In the genomic region with DNA sequence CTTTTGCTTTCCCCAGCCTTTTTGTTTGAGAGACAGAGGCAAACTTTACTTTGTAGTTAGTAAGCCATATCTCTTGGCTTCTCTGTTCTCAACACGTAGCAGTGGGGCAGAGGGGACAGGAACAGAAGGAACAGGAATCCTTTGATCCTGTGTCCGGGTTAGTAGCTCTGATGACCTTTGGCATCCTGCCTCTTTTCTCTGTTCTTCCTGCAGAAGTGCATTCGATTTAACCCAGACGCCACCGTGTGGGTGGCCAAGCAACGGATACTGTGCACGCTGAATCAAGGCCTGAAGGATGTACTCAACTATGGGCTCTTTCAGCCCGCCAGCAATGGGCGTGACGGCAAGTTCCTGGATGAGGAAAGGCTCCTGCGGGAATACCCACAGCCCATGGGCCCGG, we compare ENCODE assay signal across 9 mouse cellular contexts. TPM values are rescaled to one million over a fixed set of nuclear protein-coding genes. Genes with fewer than 3 reads are reported as not detected.
DNase-seq lines count a peak whose midpoint lies in the region; ATAC-seq lines count a peak whose summit lies in the region.
"Had no signal": no experiment of that assay in that cellular context is flagged by ENCODE, and none has a peak within 500 bp of the region (broad histone marks: within the 10 kb centered on the region; RNA-seq: fewer than 3 reads in every experiment).

No protein-coding gene starts in this region.

- H3K27ac ChIP-seq in hindbrain, embryonic 14.5 days, result no peak overlapping the region
- no peak overlapping the region for H3K27ac ChIP-seq in hindbrain, embryonic 12.5 days
- H3K27ac ChIP-seq: embryonic facial prominence, embryonic 13.5 days had no signal

- no peak for ATAC-seq in hindbrain, embryonic 14.5 days (ENCODE audit: low FRiP score)
- ATAC-seq in hindbrain, embryonic 12.5 days (ENCODE audit: low FRiP score), result no peak
- ATAC-seq in granulocyte monocyte progenitor cell, adult 5-6 weeks (replicated peaks; ENCODE audit: poor library complexity, severe bottlenecking), result no peak

- H3K4me1 ChIP-seq in hindbrain, embryonic 14.5 days (replicated peaks; ENCODE audit: control insufficient read depth, insufficient read depth, low read length), result no peaks in the 10 kb centered on the region
- 0 out of 2 replicates have a peak, but pooled peaks cover 8% of the 10 kb centered on the region for H3K4me1 ChIP-seq in hindbrain, embryonic 12.5 days

- H3K4me2 ChIP-seq in hindbrain, embryonic 14.5 days (replicated peaks), result no peak overlapping the region
- no peak overlapping the region for H3K4me2 ChIP-seq in hindbrain, embryonic 12.5 days (replicated peaks)
- H3K4me2 ChIP-seq: embryonic facial prominence, embryonic 13.5 days had no signal

- 4% methylated on average over 12 of the region's 12 CpGs for WGBS in hindbrain, embryonic 14.5 days
- WGBS in hindbrain, embryonic 12.5 days, result 8% methylated on average over 12 of the region's 12 CpGs

- H3K27me3 ChIP-seq in hindbrain, embryonic 14.5 days (ENCODE audit: control insufficient read depth, insufficient read depth, low read length), result no peaks in the 10 kb centered on the region
- H3K27me3 ChIP-seq in hindbrain, embryonic 12.5 days, result no peaks in the 10 kb centered on the region
- H3K27me3 ChIP-seq: embryonic facial prominence, embryonic 13.5 days had no signal

- H3K9me3 ChIP-seq in hindbrain, embryonic 14.5 days (ENCODE audit: control insufficient read depth, low read length), result no peaks in the 10 kb centered on the region
- H3K9me3 ChIP-seq in hindbrain, embryonic 12.5 days (replicated peaks), result no peaks in the 10 kb centered on the region
- H3K9me3 ChIP-seq: embryonic facial prominence, embryonic 13.5 days had no signal

- no peaks in the 10 kb centered on the region for H3K36me3 ChIP-seq in hindbrain, embryonic 14.5 days (replicated peaks; ENCODE audit: control insufficient read depth, insufficient read depth)
- no peaks in the 10 kb centered on the region for H3K36me3 ChIP-seq in hindbrain, embryonic 12.5 days
- H3K36me3 ChIP-seq: embryonic facial prominence, embryonic 13.5 days had no signal

- H3K9ac ChIP-seq in hindbrain, embryonic 14.5 days, result no peak overlapping the region
- H3K9ac ChIP-seq in hindbrain, embryonic 12.5 days, result no peak overlapping the region
- H3K9ac ChIP-seq: embryonic facial prominence, embryonic 13.5 days had no signal

- peak; percentile 31 for DNase-seq in hindbrain, embryonic 14.5 days (ENCODE audit: low spot score)
- peak; percentile 61 for DNase-seq in adrenal gland, postnatal 25 days
- DNase-seq in kidney, adult 9 months, result peak; percentile 82
- peak; percentile 34 for DNase-seq in lung, postnatal 25 days (ENCODE audit: low spot score)
- no peak for DNase-seq in c-Kit-positive CD71-positive TER-119-positive erythroid progenitor cells, embryonic 14.5 days (ENCODE audit: low spot score)
- DNase-seq in layer of hippocampus, adult 18-20 months (ENCODE audit: low spot score in 2 of 2), result no peak

- no peak overlapping the region for H3K4me3 ChIP-seq in hindbrain, embryonic 14.5 days (replicated peaks; ENCODE audit: low read length)
- H3K4me3 ChIP-seq in hindbrain, embryonic 12.5 days, result no peak overlapping the region
- H3K4me3 ChIP-seq: embryonic facial prominence, embryonic 13.5 days had no signal

RNA-seq across cellular contexts. Expression of gene Shank2, which starts 50.3 kb away (rescaled TPM):
- polyA plus RNA-seq in hindbrain, embryonic 14.5 days (2014; fragmentation: Nextera tagmentation; extraction: Ambion mirVana), result 10.7 and 11.3 TPM in 2 replicates
- 3.3 and 3.7 TPM in 2 replicates for polyA plus RNA-seq in hindbrain, embryonic 12.5 days (2016; fragmentation: Nextera tagmentation; extraction: Ambion mirVana)
- 4.9 and 11.8 TPM in 2 replicates for total RNA-seq in adrenal gland, postnatal 25 days (2021)
- total RNA-seq in layer of hippocampus, adult 18-20 months (2021), result 100 to 1,000 TPM; 119 to 122 TPM
- not detected in 2 replicates for total RNA-seq in granulocyte monocyte progenitor cell, adult 5-6 weeks (2014; fragmentation: Nextera tagmentation)
- total RNA-seq in granulocyte monocyte progenitor cell, adult 5-6 weeks (2017), result not detected in 2 replicates

Comparison
In these comparisons a context has a peak if more than half of its experiments do, and no peak if none do; other contexts are left out.
1. DNase-seq: peak in hindbrain, embryonic 14.5 days (single experiment), adrenal gland, postnatal 25 days (single experiment), kidney, adult 9 months (single experiment) and lung, postnatal 25 days (single experiment); none in c-Kit-positive CD71-positive TER-119-positive erythroid progenitor cells, embryonic 14.5 days (single experiment) and layer of hippocampus, adult 18-20 months (0 of 2).